Comparison of ENCODE assay signal across 8 mouse cellular contexts in genomic region chr3:107630682-107631522, GRCm38 (mm10). TPM values are rescaled to one million over a fixed set of nuclear protein-coding genes. Genes with fewer than 3 reads are reported as not detected.
DNase-seq lines count a peak whose midpoint lies in the region; ATAC-seq and TF ChIP-seq lines count a peak whose summit lies in the region.

TSS of gene Gm10961 (plus strand) at chr3:107631322.

- peaks cover 4% of the 10 kb centered on the region; the same call in 1 of the 2 replicates for H3K36me3 ChIP-seq in heart, adult 2 months (ENCODE audit: control insufficient read depth, insufficient read depth, low read length)
- H3K36me3 ChIP-seq in embryonic facial prominence, embryonic 14.5 days (ENCODE audit: control insufficient read depth, insufficient read depth, low read length): peaks cover 23% of the 10 kb centered on the region
- H3K36me3 ChIP-seq in heart, postnatal 0 days (replicated peaks; ENCODE audit: control insufficient read depth, insufficient read depth, low read length): peaks cover 27% of the 10 kb centered on the region

- intact Hi-C loops in heart, adult 2 months (cut with DNase I): no loop called here
- intact Hi-C loops in heart, postnatal 25 days (cut with DNase I): loop anchor here (10.0 kb wide), 1 partner anchor 434 kb away; no protein-coding TSS in a partner anchor

- peak; percentile 64 for ATAC-seq in embryonic facial prominence, embryonic 14.5 days (ENCODE audit: low read depth)
- peak; percentile 69 for ATAC-seq in heart, postnatal 0 days (ENCODE audit: insufficient read depth, low read depth)

- H3K9me3 ChIP-seq in embryonic facial prominence, embryonic 14.5 days (ENCODE audit: control insufficient read depth, low read length): no peaks in the 10 kb centered on the region
- H3K9me3 ChIP-seq in heart, postnatal 0 days (replicated peaks; ENCODE audit: control insufficient read depth, low read length): no peaks in the 10 kb centered on the region

- 1% methylated on average over 48 of the region's 48 CpGs for WGBS in heart, adult 2 months
- WGBS in embryonic facial prominence, embryonic 14.5 days: under 1% methylated on average over 41 of the region's 48 CpGs
- 1% methylated on average over 48 of the region's 48 CpGs for WGBS in heart, postnatal 0 days
- WGBS in large intestine, adult 2 months: under 1% methylated on average over 47 of the region's 48 CpGs
- 1% methylated on average over 47 of the region's 48 CpGs for WGBS in lung, adult 2 months

- no peaks in the 10 kb centered on the region for H3K79me2 ChIP-seq in heart, adult 2 months (replicated peaks; ENCODE audit: control insufficient read depth, insufficient read depth, low read length)

- no peaks in the 10 kb centered on the region for H3K27me3 ChIP-seq in heart, adult 2 months (ENCODE audit: control insufficient read depth, insufficient read depth, low read length)
- no peaks in the 10 kb centered on the region for H3K27me3 ChIP-seq in embryonic facial prominence, embryonic 14.5 days (replicated peaks; ENCODE audit: control insufficient read depth, insufficient read depth, low read length)
- no peaks in the 10 kb centered on the region for H3K27me3 ChIP-seq in heart, postnatal 0 days (ENCODE audit: control insufficient read depth, insufficient read depth, low read length)

- no peak for TF ChIP-seq CTCF in heart, adult 2 months (IDR thresholded peaks at IDR 0.05)
- no peak for TF ChIP-seq CTCF in heart, postnatal 0 days (IDR thresholded peaks at IDR 0.05; ENCODE audit: low read depth)
- TF ChIP-seq CTCF in lung, adult 2 months (IDR thresholded peaks at IDR 0.05; ENCODE audit: insufficient read depth, low read length): no peak

- H3K4me1 ChIP-seq in heart, adult 2 months (ENCODE audit: control insufficient read depth, insufficient read depth, low read length): peaks cover 5% of the 10 kb centered on the region
- peaks cover 6% of the 10 kb centered on the region for H3K4me1 ChIP-seq in embryonic facial prominence, embryonic 14.5 days (ENCODE audit: control insufficient read depth, insufficient read depth, low read length)
- 0 out of 2 replicates have a peak, but pooled peaks cover 10% of the 10 kb centered on the region for H3K4me1 ChIP-seq in heart, postnatal 0 days (ENCODE audit: control insufficient read depth, insufficient read depth)
- peaks cover 4% of the 10 kb centered on the region; the same call in 1 of the 2 replicates for H3K4me1 ChIP-seq in lung, adult 2 months (ENCODE audit: control insufficient read depth, insufficient read depth, low read length)

- H3K4me2 ChIP-seq in embryonic facial prominence, embryonic 14.5 days (ENCODE audit: low read depth, low read length): peak within 1 kb of the TSS; percentile 85
- peak within 1 kb of the TSS; percentile 92 for H3K4me2 ChIP-seq in heart, postnatal 0 days (ENCODE audit: low read depth, low read length)

- no peak for TF ChIP-seq EP300 in heart, adult 2 months (IDR thresholded peaks at IDR 0.05; ENCODE audit: insufficient read depth, low read depth, low read length)
- TF ChIP-seq EP300 in heart, postnatal 0 days (IDR thresholded peaks at IDR 0.05; ENCODE audit: low read depth): no peak

- H3K4me3 ChIP-seq in heart, adult 2 months: peak within 1 kb of the TSS; percentile 92
- H3K4me3 ChIP-seq in embryonic facial prominence, embryonic 14.5 days (ENCODE audit: low read depth, low read length): peak within 1 kb of the TSS; percentile 83
- peak within 1 kb of the TSS; percentile 100 for H3K4me3 ChIP-seq in heart, postnatal 0 days (ENCODE audit: low read depth, low read length)
- H3K4me3 ChIP-seq in lung, adult 2 months (replicated peaks; ENCODE audit: extremely low read depth, low read depth, low read length): peak within 1 kb of the TSS; percentile 84

- no peak for TF ChIP-seq POLR2A in heart, adult 2 months (IDR thresholded peaks at IDR 0.05; ENCODE audit: insufficient read depth, low read depth, low read length)
- TF ChIP-seq POLR2A in lung, adult 2 months (IDR thresholded peaks at IDR 0.05; ENCODE audit: borderline replicate concordance, extremely low read depth, low read depth, low read length): no peak

- H3K9ac ChIP-seq in heart, adult 2 months (ENCODE audit: low read depth, low read length): peak within 1 kb of the TSS; percentile 100
- H3K9ac ChIP-seq in embryonic facial prominence, embryonic 14.5 days (ENCODE audit: low read depth, low read length): peak within 1 kb of the TSS; percentile 93
- peak within 1 kb of the TSS; percentile 98 for H3K9ac ChIP-seq in heart, postnatal 0 days (replicated peaks; ENCODE audit: low read depth, low read length)

- H3K27ac ChIP-seq in heart, adult 2 months: peak within 1 kb of the TSS; percentile 97
- peak within 1 kb of the TSS; percentile 91 for H3K27ac ChIP-seq in embryonic facial prominence, embryonic 14.5 days (replicated peaks; ENCODE audit: low read depth, low read length)
- peak within 1 kb of the TSS; percentile 97 for H3K27ac ChIP-seq in heart, postnatal 0 days (ENCODE audit: low read depth)

- DNase-seq in heart, adult 2 months: no peak
- DNase-seq in heart, postnatal 25 days (ENCODE audit: low spot score): no peak
- peak; percentile 86 for DNase-seq in Muller cell, postnatal 12 days (ENCODE audit: inconsistent ontology term)
- peak; percentile 55 for DNase-seq in embryonic facial prominence, embryonic 14.5 days (ENCODE audit: low spot score)
- no peak for DNase-seq in heart, postnatal 0 days (ENCODE audit: low spot score)
- DNase-seq in large intestine, adult 2 months (ENCODE audit: low read depth, low spot score): peak; percentile 7
- peak; percentile 45 for DNase-seq in lung, adult 2 months
- peak; percentile 64 to 67 for DNase-seq in right cerebral cortex, adult 2 months (ENCODE audit: low spot score in 2 of 2)

RNA-seq across cellular contexts. Expression of gene Gm10961, which starts in this region (rescaled TPM):
- total RNA-seq in heart, adult 2 months (2021): not detected
- polyA plus RNA-seq in heart, adult 2 months (2012; rRNA removed): not detected in 2 replicates
- not detected for total RNA-seq in heart, postnatal 25 days (2021)
- polyA plus RNA-seq in embryonic facial prominence, embryonic 14.5 days (2014; fragmentation: Nextera tagmentation; extraction: Ambion mirVana): not detected in 2 replicates
- total RNA-seq in heart, postnatal 0 days (2014; rRNA removed; ENCODE audit: low replicate concordance): not detected in 2 replicates
- polyA plus RNA-seq in heart, postnatal 0 days (2015; fragmentation: Nextera tagmentation; extraction: Ambion mirVana): not detected in 2 replicates
- not detected in 2 replicates for polyA plus RNA-seq in large intestine, adult 2 months (2012; rRNA removed)
- polyA plus RNA-seq in lung, adult 2 months (2012; rRNA removed): not detected in 2 replicates

Comparison
In these comparisons a context has a peak if more than half of its experiments do, and no peak if none do; other contexts are left out.
1. Peak in DNase-seq, ATAC-seq, H3K4me3 ChIP-seq, H3K27ac ChIP-seq, H3K9ac ChIP-seq and H3K4me2 ChIP-seq in embryonic facial prominence, embryonic 14.5 days; RNA of the gene not detected or under 1 TPM.
2. Peak in ATAC-seq, H3K4me3 ChIP-seq, H3K27ac ChIP-seq, H3K9ac ChIP-seq and H3K4me2 ChIP-seq in heart, postnatal 0 days; RNA of the gene not detected or under 1 TPM.
3. Peak in DNase-seq in large intestine, adult 2 months; RNA of the gene not detected or under 1 TPM.
4. Peak in DNase-seq and H3K4me3 ChIP-seq in lung, adult 2 months; RNA of the gene not detected or under 1 TPM.
5. DNase-seq: peak in Muller cell, postnatal 12 days (single experiment) and right cerebral cortex, adult 2 months (2 of 2); none in heart, adult 2 months (0 of 2), heart, postnatal 25 days (single experiment) and heart, postnatal 0 days (single experiment).
6. Peak in every context shown above with its lines, with median percentiles within 50 percentile points of each other: H3K27ac ChIP-seq, H3K4me3 ChIP-seq and H3K9ac ChIP-seq.